Mouse (Mus musculus): ENCODE results near the gene Dnase1l3.
"Not testable (repeated sequence)": the region's sequence is repeated elsewhere in the genome, so short reads cannot be mapped to it uniquely, and the experiment has no call there.

The Dnase1l3 gene

GRCm38 (mm10) chr14:8015756-8016155, 21.4 kb upstream of the Dnase1l3 start:
- no peak for DNase-seq (ENCODE audit: low read depth, low spot score)

DNA sequence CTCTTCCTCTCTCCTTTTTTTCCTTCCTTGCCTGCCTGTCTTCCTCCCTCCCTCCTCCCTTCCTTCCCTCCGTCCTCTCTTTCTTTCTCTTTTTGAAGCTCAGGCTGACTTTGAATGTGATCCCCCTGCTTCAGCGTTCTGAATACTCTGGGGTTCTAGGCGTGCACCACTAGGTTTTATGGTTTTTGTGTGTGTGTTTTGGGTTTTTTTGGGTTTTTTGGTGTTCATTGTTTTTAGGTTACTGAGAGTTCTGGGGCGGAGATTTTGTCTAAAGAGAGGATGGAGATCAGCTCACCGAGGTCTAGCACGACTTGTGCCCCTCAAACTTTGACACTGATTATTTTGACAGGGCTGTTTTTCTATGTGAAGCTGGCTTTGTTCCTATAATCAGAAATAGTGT, 17.6 kb upstream of the Dnase1l3 start:
- DNase-seq (ENCODE audit: low read depth, low spot score): no peak

- no peak for DNase-seq (ENCODE audit: low read depth, low spot score)
Observed at GRCm38 (mm10) chr14:8011297-8011696, 16.9 kb upstream of the Dnase1l3 start.

DNA sequence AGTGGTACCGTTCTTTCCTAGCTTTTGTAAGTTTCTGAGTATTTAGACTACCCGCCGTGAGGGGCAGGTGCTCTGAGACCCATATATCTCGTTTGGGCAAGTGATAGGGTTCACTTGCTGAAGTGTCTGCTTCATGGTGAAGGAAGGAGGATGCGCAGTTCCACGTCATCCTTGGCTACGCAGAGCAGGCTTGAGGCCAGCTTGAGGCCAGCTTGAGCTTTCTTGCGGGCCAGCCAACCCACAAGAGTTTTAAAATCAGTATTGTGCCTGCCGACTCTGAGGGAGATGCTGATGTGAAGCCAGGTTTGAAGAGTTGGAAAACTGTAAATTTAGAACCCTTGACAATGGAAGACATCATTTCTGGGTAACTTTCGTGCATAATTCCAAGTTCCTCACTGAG, 13.6 kb upstream of the Dnase1l3 start:
- no peak for DNase-seq (ENCODE audit: low read depth, low spot score)

DNA sequence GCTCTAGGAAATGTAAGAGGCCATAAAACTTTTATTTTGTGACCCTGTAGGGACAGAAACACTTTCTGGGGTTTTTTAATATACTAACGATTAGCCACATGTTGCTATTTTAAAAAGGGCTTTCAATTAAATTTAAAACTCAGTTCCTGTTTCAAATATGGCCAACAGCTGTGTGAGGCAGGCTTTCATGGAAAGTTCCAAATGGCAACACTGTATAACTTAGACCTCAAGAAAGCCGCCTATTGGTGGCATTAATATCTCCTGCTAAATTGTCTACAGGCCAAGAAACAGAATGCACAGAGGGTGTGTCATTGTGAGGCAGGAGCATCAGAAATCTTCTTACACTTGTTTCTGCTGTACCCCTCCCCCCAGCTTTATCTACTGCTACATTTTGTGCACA, 13.1 kb upstream of the Dnase1l3 start:
- DNase-seq (ENCODE audit: low read depth, low spot score): peak; percentile 29

DNA sequence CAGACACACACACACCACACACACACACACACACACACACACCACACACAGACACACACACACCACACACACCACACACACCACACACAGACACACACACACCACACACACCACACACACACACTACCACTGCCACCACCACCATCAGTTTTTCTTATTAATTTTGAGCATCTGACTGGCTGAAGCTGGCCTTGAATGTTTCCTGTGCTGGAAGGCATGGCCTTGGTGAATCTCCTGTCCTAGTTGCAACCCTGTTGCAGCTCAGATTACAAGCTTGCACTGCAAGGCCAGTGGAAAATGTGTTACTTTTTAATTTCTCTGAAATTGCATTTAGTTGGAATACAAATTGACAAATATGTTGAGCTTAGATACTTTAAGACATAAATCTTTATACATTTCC, 12.7 kb upstream of the Dnase1l3 start:
- DNase-seq (ENCODE audit: low read depth, low spot score): no peak

DNA sequence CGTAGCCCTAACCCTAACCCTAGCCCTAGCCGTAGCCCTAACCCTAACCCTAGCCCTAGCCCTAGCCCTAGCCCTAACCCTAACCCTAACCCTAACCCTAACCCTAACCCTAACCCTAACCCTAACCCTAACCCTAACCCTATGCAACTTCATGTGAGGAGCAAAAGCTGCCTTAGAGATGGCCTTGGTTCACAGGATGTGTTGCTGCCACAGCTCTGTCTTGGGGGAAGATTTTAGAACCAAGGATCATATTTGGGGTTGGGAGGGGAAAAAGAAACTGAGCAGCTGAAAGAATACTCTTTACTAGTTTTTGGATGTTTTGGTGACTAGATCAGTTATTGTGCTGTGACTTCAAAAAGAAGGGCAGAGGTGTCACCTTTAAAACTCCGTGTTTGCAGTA, 11.7 kb upstream of the Dnase1l3 start:
- not testable (repeated sequence) for DNase-seq (ENCODE audit: low read depth, low spot score)

GRCm38 (mm10) chr14:8003727-8004670, 9.6 kb upstream of the Dnase1l3 start:
- DNase-seq (ENCODE audit: low read depth, low spot score): no peak

DNA sequence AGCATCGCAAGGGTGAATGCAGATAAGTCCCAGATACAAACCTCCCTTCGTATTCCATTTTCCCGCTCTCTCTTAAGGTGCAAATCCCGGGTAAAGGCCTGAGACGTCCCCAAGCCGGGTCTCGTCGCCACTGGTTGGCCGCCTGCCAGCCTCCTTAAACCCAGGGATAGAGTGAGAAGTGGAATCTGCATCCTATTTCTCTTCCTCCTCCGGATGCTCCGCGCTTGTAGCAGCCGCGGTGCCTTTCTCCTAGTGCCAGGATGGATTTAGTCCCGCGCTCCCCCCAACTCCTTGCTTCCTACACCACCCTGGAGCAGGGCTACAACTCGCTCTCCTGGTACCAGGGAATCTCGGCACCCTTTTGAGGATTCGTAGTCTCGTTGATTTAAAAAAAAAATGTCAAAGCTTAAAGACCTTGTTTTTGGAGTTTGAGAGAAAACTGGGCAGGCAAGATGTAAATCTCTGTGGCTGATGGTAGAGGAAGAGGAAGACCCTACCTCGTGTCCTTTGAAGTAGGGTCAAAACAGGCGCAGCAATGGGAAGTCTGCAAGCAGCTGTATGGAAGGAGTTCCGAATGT, 8.8 kb upstream of the Dnase1l3 start:
- DNase-seq (ENCODE audit: low read depth, low spot score): no peak

GRCm38 (mm10) chr14:8002432-8003092, 8.2 kb upstream of the Dnase1l3 start, which contains the start of gene Abhd6:
Abhd6 (plus strand) TSS chr14:8002902.
- no peak for DNase-seq (ENCODE audit: low read depth, low spot score)

GRCm38 (mm10) chr14:8000831-8001685, 6.7 kb upstream of the Dnase1l3 start:
- DNase-seq (ENCODE audit: low read depth, low spot score): no peak

DNA sequence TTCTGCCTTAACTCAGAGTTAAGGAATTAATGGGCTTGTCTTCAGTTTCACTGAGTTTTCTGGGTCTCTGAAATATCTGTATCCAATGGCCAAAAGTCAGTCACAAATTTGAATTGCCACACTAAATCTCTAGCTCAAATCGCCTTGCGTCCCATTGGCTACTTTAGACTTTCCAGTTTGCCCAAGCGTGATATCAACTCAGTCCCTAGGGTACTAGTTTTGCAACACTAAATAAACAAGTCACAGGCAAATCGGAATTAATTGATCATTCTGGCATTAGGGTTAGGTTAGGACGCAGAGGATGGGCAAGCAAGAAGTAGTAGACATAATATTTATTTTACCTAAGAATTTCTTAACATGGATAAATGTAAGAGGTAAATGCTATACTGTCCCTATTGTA, 5.9 kb upstream of the Dnase1l3 start:
- DNase-seq (ENCODE audit: low read depth, low spot score): no peak

DNA sequence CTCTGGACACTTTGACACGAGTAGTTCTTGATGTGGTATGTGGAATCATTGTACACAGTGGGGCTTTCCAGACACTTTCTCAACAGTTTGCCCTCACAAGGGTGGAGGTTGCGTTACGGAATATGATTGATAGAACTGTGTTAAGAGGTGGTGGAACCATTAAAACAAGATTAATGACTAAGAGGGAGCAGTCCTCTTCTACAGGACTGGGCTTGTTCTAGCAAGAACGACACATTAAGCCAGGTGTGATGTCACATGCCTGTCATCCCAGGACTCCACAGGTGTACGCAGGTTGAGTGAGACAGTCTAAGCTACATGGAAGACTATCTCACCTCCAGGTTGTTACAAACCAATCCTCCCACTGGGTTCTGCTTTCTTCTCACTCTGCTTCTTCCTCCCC, 5.1 kb upstream of the Dnase1l3 start:
- DNase-seq (ENCODE audit: low read depth, low spot score): no peak

DNA sequence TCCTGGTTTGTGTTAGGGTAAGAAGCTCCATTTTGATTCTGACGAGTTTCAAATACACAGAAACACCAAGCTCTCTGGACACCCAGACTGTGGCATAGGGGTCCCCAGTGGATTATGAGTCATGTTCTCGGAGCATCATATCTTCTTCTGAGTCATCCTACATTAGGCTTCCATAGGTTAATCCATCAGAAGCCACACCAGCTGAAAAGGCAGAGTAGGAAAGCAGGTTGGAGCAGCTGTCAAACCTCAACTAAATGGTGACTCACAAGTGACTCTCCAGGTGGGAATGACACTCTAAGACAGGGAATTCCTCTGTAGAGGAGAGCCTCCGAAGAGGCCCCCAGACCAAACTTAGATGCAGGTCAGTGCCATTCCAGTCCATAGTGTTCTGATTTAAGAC, 4.7 kb upstream of the Dnase1l3 start:
- DNase-seq (ENCODE audit: low read depth, low spot score): no peak

DNA sequence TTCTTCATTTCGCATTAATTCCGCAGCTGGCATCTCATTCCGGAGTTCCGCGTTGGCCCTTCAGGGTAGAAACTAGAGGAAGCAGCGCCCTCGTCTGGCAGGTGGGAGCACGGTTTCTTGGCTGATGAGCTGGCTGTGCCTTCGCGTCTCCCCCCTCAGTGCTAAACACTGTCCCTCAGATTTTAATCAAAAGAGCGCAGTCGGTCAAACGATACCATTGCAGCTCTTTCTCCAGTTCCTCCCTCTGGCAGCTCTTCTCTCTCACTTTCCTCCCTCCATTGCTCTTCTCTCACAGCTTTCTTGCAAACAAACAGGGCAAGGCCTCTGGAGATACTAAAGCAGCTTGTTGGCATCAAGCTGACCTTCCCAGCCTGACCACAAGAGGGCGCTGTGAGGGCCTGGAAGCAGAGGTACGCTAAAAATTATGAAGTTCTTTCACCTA, 2.9 kb upstream of the Dnase1l3 start:
- peak; percentile 95 for DNase-seq (ENCODE audit: low read depth, low spot score)

DNA sequence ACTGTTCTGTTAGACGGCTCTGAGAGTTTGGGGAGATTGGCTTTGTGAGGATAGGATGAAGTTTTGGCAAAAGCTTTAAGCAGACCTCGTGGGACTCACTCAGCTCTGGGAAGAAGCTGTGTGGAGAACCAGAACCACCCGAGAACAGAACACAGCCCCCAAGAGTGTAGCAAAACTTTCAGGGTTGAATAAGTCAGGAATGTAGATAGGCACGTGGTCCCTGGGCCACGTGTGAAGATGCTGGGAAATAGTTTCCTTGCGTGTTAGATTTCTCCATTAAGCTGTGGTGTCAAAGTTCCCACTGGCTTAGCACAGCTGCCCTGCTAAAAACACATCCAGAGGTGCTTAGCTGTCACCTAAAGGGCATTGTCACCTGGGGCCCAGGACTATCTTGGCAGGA, 2.2 kb downstream of the Dnase1l3 start:
- DNase-seq (ENCODE audit: low read depth, low spot score): no peak

DNA sequence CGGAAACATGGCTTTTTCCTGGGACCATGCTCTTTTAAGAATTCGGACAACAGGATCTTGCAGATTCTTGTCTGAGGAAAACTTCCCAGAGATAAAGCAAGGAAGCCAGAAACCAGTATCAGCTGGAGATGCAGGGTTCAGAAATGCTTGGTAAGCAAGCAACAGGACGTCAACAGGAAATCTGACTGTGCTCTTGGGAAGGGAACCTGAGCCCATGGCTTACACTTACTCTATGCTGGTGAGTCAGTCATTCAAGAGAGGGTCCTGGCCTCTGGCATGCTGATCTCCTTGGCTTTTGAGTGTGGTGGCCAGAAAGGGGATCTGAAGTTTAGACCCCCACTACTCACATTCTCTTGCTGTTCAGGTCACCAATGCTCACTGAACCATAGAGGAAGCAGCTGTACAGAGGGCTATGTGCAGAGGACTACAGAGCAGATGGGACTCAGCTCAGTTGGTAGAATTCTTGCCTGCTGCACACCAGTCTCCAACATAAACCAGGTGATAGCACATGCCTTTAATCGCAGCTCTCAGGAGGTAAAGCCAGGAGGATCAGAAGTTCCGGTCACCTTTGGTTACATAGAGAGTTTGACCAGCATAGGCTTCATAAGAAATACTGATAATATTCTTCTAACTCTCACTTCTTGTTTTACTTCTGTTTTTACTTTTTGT, 3.1 kb downstream of the Dnase1l3 start:
- peak; percentile 91 for DNase-seq (ENCODE audit: low read depth, low spot score)

GRCm38 (mm10) chr14:7989961-7990360, 4.4 kb downstream of the Dnase1l3 start:
- DNase-seq (ENCODE audit: low read depth, low spot score): peak; percentile 75

DNA sequence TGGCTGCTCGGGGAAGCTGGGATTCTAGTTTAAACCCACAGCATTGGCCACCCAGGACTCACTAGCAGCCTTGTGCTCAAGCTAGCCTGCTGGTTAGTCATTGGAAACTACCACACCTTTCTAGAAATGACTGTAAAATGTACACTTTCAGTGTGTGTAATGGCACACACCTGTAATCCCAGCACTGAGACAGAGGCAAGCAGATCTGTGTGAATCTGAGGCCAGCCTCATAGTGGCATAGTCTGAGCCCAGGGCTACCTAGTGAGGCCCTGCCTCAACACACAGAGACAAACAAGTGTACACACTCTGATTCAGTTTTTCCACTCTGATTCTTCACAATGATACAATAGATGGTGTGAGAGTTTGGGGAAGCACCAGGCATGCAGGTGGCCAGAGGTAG, 5.0 kb downstream of the Dnase1l3 start:
- DNase-seq (ENCODE audit: low read depth, low spot score): no peak

- peak; percentile 70 for DNase-seq (ENCODE audit: low read depth, low spot score)
Observed at GRCm38 (mm10) chr14:7986913-7987312, 7.5 kb downstream of the Dnase1l3 start.

GRCm38 (mm10) chr14:7981226-7981625, 13.1 kb downstream of the Dnase1l3 start:
- DNase-seq (ENCODE audit: low read depth, low spot score): no peak

All from A20 (cell line).